Comparison of ENCODE assay signal across 7 mouse cellular contexts in genomic region chr19:8953135-8954039, GRCm38 (mm10). TPM values are rescaled to one million over a fixed set of nuclear protein-coding genes. Genes with fewer than 3 reads are reported as not detected.
DNase-seq lines count a peak whose midpoint lies in the region; ATAC-seq lines count a peak whose summit lies in the region.

TSS of gene Tut1 (plus strand) at chr19:8953847.

- peak within 1 kb of the TSS; percentile 65 for H3K9ac ChIP-seq in intestine, embryonic 15.5 days

- peak within 1 kb of the TSS; percentile 81 for H3K27ac ChIP-seq in intestine, embryonic 15.5 days
- H3K27ac ChIP-seq in midbrain, embryonic 10.5 days (replicated peaks), result peak within 1 kb of the TSS; percentile 86

- H3K4me1 ChIP-seq in intestine, embryonic 15.5 days (replicated peaks), result peaks cover 10% of the 10 kb centered on the region
- peaks cover 27% of the 10 kb centered on the region for H3K4me1 ChIP-seq in midbrain, embryonic 10.5 days

- H3K4me3 ChIP-seq in intestine, embryonic 15.5 days (replicated peaks), result peak within 1 kb of the TSS; percentile 70
- H3K4me3 ChIP-seq in midbrain, embryonic 10.5 days, result peak within 1 kb of the TSS; percentile 81

- peak within 1 kb of the TSS; percentile 75 for H3K4me2 ChIP-seq in intestine, embryonic 15.5 days (replicated peaks)

- H3K36me3 ChIP-seq in intestine, embryonic 15.5 days, result peaks cover 28% of the 10 kb centered on the region
- peaks cover 79% of the 10 kb centered on the region for H3K36me3 ChIP-seq in midbrain, embryonic 10.5 days

- 3% methylated on average over 46 of the region's 46 CpGs for WGBS in intestine, embryonic 15.5 days
- 6% methylated on average over 46 of the region's 46 CpGs for WGBS in midbrain, embryonic 10.5 days

- DNase-seq in adrenal gland, adult 2 months, result peak; percentile 93
- DNase-seq in embryo, embryonic 11.5 days (ENCODE audit: low read depth, low spot score), result peak; percentile 87
- peak; percentile 82 to 83 for DNase-seq in gastrocnemius, postnatal 36 days
- peak; percentile 94 to 99 for DNase-seq in left cerebral cortex, postnatal 25 days (ENCODE audit: low spot score in 2 of 2)
- DNase-seq in midbrain, embryonic 10.5 days (ENCODE audit: low spot score), result peak; percentile 90
- DNase-seq in right cerebral cortex, postnatal 4 days, result peak; percentile 81

- intact Hi-C loops in gastrocnemius, postnatal 36 days (cut with DNase I), result no loop called here
- intact Hi-C loops in left cerebral cortex, postnatal 25 days (cut with DNase I), result loop anchor here (5.0 kb wide), 1 partner anchor 56 kb away; the partner anchor contains the start of gene Ganab

- peak; percentile 97 for ATAC-seq in intestine, embryonic 15.5 days

- H3K27me3 ChIP-seq in intestine, embryonic 15.5 days (replicated peaks), result no peaks in the 10 kb centered on the region
- no peaks in the 10 kb centered on the region for H3K27me3 ChIP-seq in midbrain, embryonic 10.5 days (ENCODE audit: low read depth, poor library complexity, severe bottlenecking)

- no peaks in the 10 kb centered on the region for H3K9me3 ChIP-seq in intestine, embryonic 15.5 days
- H3K9me3 ChIP-seq in midbrain, embryonic 10.5 days (replicated peaks), result no peaks in the 10 kb centered on the region

RNA-seq across cellular contexts. Expression of gene Tut1, which starts in this region (rescaled TPM):
- total RNA-seq in adrenal gland, adult 2 months (2021), result 10 to 100 TPM; 19.6 to 23.9 TPM
- 16.3 and 22.4 TPM in 2 replicates for polyA plus RNA-seq in adrenal gland, adult 2 months (2012; rRNA removed)
- 1 to 10 TPM; 6.0 to 7.7 TPM for total RNA-seq in gastrocnemius, postnatal 36 days (2021)
- polyA plus RNA-seq in intestine, embryonic 15.5 days (2015; fragmentation: Nextera tagmentation; extraction: Ambion mirVana), result 29.7 and 30.4 TPM in 2 replicates
- 10 to 100 TPM; 18.7 to 20.1 TPM for total RNA-seq in left cerebral cortex, postnatal 25 days (2021)
- 36.5 and 40.2 TPM in 2 replicates for polyA plus RNA-seq in midbrain, embryonic 10.5 days (2016; fragmentation: Nextera tagmentation; extraction: Ambion mirVana)

Comparison
In these comparisons a context has a peak if more than half of its experiments do, and no peak if none do; other contexts are left out.
1. Peak in every context shown above with its lines: DNase-seq, ATAC-seq, H3K4me3 ChIP-seq and H3K27ac ChIP-seq.